Mouse (Mus musculus) heart, embryonic 16.5 days (tissue): ENCODE measurements around the gene Rdh12. TPM values are rescaled to one million over a fixed set of nuclear protein-coding genes. Genes with fewer than 3 reads are reported as not detected.

Source experiments
- polyA plus RNA-seq: library from polyadenylated mRNA; unstranded; fragments of >200 nt; fragmentation: Nextera tagmentation; extraction: Ambion mirVana; gene quantifications from 2 replicates; pipeline ENCODE4 v1.2.1, GENCODE M21; 2015

Rdh12 gene
- polyA plus RNA-seq, 1 experiment from 2014 or later, result 1.1 TPM

Other genes starting within 250 kb of the Rdh12 start
- gene Tmem229b, start 201.3 kb upstream of the Rdh12 start, polyA plus RNA-seq, result 3.9 and 4.7 TPM in 2 replicates
- gene Plekhh1, start 179.8 kb upstream of the Rdh12 start, polyA plus RNA-seq, result 1.8 and 2.8 TPM in 2 replicates
- 12.2 and 15.3 TPM in 2 replicates for gene Pigh, start 119.3 kb upstream of the Rdh12 start, polyA plus RNA-seq
- gene Arg2, start 78.1 kb upstream of the Rdh12 start, polyA plus RNA-seq, result 0.67 and 0.99 TPM in 2 replicates
- gene Vti1b, start 36.2 kb upstream of the Rdh12 start, polyA plus RNA-seq, result 85.3 and 98.8 TPM in 2 replicates
- 13.2 and 13.8 TPM in 2 replicates for gene Rdh11, start 16.6 kb upstream of the Rdh12 start, polyA plus RNA-seq
- gene Zfyve26, start 87.4 kb downstream of the Rdh12 start, polyA plus RNA-seq, result 8.7 and 9.2 TPM in 2 replicates
- gene Rad51b, start 88.4 kb downstream of the Rdh12 start, polyA plus RNA-seq, result 5.0 and 5.3 TPM in 2 replicates